Mouse (Mus musculus): ENCODE measurements at regions not wholly inside any gene's neighbourhood (a gene's known extent, or its start where the extent isn't known, plus 50 kb on each side); places are given as distances from the start of the nearest gene placed in this dataset.
"Not testable (repeated sequence)": the region's sequence is repeated elsewhere in the genome, so short reads cannot be mapped to it uniquely, and the experiment has no call there.

DNA sequence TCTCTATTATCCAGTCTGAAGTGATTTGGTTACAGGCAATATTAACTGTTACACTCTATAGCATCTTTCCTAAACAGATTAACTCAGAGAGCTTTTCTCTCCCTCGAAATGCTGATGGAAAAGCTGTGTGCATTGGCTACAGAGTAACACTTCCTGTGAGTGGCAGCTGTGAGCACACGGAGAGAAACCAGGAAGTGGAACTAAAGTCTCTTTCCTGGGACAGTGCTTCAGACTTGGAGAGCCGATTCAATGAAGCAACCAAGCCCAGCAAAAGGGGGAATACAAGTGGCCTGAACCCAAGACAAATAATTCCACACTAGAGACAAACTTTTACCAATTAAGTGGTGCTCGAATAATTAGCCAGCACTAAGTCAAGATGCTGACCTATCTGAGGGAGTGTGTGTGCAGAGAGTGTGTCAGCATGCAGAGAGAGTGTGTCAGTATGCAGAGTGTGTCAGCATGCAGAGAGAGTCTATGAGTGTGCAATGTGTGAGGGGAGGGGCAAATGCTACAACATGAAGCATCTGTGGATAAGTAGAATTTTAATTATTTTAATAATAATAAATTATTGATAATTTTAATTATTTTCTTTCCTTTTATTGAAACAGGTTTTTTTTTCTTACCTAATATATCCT lies 74.9 kb upstream of the 1110032F04Rik start:
- no peak for DNase-seq (ENCODE audit: low spot score in 2 of 2)

DNA sequence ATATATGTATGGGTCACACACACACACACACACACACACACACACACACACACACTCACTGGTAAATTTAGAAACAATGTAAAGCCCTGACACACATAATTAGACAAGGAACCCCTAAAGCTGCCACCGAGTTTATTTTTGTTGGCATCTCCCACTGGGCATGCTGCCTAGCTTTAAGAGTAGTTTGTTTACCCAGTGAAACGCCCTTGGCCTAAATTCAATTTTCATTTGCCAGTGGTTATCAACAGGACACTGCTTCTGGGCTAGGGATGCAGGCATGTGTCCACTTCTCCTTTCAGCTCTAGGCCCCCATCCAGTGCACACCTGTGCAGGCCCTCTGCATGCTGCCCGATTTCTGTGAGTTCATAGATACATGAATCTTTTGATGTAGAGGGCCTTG lies 73.7 kb upstream of the 1110032F04Rik start:
- DNase-seq (ENCODE audit: low spot score in 2 of 2): no peak

DNA sequence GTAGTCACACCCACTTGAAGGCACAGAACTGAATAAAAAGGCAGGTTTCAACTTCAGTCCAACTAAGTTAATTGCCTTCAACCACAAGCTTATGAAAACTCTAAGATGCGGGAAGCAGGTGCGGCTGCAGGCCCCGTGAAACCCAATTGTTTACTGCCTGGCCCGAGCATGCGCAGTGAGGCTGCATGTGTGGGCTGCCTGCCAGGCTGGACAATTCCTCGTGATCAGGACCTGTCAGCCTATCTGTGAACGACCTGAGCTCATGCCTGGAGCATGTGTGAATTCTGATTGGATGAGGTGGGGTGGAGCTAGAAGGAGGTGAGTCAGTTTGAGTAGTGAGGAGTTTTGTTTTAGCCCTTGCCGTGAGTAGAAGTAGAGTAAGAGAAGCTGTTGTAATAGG lies 71.0 kb upstream of the 1110032F04Rik start:
- DNase-seq (ENCODE audit: low spot score in 2 of 2): not testable (repeated sequence)

DNA sequence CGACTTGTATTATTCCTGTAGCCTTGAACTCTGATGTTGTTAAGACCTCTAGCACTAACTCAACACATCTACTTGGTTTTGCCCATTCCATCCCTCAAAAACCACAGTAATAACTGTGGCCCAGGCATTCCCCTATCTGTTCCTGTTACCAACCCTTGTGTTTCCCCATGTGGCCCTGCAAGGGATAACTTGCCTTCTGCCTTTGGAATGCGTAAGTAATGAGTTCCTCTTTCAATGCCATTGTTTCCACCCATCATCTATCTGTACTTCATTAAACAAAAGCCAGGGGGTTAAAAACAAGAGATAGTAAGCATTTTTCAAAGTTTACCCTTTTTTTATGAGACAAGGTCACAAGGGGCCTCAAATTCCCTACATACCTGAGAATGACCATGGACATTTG lies 60.5 kb upstream of the 1110032F04Rik start:
- DNase-seq (ENCODE audit: low spot score in 2 of 2): no peak

DNA sequence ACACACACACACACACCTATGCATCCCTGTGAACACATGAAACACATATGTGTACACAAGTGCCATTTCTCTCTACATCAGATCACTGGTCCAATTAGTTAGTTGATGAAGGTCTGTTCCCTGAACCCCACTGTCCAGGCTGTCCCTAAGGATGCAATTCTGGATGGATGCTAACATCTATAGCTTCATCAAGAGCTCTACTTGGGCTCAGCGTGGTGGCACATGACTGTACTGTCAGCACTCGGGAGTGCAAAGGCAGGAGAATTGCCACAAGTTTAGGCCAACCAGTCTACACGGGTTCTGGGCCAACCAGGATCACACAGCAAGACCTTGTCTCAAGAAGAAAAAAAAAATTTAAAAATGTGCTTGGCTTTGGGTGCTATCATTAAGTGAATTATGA lies 55.9 kb upstream of the 1110032F04Rik start:
- no peak for DNase-seq (ENCODE audit: low spot score in 2 of 2)

DNA sequence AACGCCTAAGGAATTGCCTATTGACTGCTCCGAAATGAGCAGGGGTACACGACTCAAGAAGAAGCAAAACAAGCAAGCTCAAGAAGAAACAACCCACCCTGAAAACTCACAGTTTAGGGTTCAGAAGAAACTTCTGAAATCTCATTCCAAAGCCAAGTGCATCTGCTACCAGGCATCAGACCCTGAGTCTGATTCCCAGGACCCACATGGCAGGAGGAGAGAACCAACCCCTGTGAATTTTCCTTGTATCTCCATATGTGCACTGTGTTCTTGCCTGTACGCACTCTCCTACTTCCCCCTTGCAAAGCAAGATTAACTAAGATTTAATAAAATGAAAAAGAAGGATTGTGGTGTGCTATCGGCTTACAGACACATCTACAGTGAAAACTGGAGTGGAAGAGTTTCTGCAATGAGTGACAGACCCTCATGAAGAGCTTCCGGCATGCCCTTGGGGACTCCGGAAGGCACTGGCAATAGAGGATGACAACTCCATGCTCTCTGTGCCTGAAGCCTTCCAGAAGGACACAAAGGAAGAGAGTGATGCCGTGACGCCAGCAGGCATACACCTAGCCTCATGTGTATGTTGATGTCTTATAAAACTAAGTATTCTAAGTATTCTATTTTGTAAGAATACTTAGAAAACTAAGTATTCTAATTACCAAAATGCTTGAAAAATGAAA lies 55.2 kb upstream of the 1110032F04Rik start:
- DNase-seq (ENCODE audit: low spot score in 2 of 2): no peak

DNA sequence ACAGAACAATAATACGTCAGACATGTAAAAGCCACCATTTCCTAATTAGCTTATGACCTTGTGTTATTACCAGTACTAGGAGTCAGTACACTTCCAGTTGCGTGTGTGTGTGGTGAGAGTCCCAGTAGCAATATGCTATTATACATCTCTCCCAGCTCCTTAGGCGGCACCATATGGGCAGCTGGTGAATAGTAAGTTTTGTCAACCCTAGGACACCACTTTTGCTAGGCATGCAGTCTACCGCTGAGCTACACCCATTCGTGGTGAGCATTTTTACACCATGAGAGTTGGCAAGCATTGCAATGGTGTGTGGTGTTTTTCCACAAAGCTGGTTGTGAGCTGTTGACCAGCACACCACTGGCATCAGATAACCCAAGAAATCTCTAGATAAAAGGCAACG lies 53.8 kb upstream of the 1110032F04Rik start:
- no peak for DNase-seq (ENCODE audit: low spot score in 2 of 2)

DNA sequence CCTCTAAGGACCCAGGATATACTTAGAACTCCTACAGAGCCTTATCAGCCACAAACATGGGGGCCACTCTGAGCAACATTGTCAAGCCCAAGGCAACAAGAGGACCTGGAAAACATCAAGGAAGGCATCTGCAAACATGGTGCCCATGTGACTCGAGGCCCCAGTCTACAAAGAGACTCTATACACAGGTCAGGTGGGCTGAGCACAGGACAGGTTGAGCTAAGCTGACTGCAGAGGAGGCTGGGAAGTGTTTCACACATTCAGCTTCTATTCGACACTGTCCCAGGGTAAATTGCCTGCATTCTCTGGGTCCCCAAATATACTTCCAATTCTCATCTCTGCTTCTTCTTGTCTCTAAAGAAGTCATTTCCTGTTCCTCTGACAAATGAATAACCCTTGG lies 52.1 kb upstream of the 1110032F04Rik start:
- no peak for DNase-seq (ENCODE audit: low spot score in 2 of 2)

All from layer of hippocampus, postnatal 10 days (tissue).